Mouse (Mus musculus): ENCODE measurements at regions not wholly inside any gene's neighbourhood (a gene's known extent, or its start where the extent isn't known, plus 50 kb on each side); places are given as distances from the start of the nearest gene placed in this dataset.

DNA sequence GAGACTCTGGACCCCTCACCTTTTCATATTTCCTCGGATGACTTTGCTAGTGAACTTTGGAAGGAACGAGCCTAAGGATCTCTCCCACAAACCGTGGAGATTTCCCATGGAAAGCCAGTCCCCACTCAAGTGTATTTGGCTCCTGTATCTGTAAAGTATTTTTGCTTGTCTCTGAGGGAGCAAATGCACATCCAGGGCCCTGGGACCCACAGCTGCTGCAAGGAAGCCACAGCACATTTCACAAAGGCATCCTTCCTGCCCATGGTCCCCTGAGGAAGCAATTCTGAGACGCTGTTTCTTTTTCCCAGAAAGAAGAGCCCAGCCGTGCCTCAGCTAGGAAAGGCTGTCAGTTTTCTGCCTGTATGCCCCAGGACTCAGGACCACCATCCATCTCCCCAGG is 71.7 kb upstream of the S1pr3 start:
- no peak for DNase-seq (ENCODE audit: low read depth, low spot score)

DNA sequence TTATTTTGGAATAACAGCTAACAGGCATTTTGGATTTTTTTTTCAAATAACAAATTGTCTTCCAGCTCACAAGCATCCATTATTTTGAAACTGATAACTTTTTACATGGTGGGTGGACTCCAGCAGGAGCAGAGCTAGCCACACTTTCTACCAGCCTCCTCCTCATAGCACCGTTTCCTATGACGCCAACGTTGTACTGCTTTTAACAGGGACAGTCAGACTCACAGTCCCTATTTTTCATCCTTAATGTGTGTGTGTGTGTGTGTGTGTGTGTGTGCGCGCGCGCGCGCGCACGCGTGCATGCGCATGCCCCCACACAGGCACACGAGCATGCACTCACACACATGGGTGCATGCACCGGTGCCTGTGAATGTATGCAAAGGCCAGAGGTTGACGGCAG is 70.5 kb upstream of the S1pr3 start:
- DNase-seq (ENCODE audit: low read depth, low spot score): no peak

- no peak for DNase-seq (ENCODE audit: low read depth, low spot score)
Measured at GRCm38 (mm10) chr13:51345321-51345720, 63.1 kb upstream of the S1pr3 start.

- DNase-seq (ENCODE audit: low read depth, low spot score): no peak
Measured at GRCm38 (mm10) chr13:51345839-51346550, 62.4 kb upstream of the S1pr3 start.

- no peak for DNase-seq (ENCODE audit: low read depth, low spot score)
Measured at GRCm38 (mm10) chr13:51348707-51349106, 59.7 kb upstream of the S1pr3 start.

GRCm38 (mm10) chr13:51349818-51350551 is 58.5 kb upstream of the S1pr3 start:
- DNase-seq (ENCODE audit: low read depth, low spot score): no peak

DNA sequence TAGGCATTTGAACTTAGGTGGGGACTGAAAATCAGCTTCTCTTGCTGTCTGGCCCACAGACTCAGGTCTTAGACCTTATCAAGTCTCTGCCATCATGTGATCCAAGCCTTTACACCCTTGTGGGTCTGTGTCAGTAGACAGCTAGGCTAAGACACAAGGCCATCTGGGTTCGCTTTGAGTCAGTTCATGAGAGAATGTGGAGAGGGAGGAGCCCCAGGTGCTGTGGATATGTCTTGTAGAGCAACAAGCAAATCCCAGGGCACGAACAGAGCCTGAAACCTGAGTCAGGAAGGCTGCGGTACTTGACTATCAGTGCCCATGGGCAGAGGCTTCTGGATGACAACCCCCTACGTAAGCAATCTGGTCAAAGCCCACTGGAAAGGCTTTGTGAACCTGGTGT is 55.6 kb upstream of the S1pr3 start:
- DNase-seq (ENCODE audit: low read depth, low spot score): no peak

DNA sequence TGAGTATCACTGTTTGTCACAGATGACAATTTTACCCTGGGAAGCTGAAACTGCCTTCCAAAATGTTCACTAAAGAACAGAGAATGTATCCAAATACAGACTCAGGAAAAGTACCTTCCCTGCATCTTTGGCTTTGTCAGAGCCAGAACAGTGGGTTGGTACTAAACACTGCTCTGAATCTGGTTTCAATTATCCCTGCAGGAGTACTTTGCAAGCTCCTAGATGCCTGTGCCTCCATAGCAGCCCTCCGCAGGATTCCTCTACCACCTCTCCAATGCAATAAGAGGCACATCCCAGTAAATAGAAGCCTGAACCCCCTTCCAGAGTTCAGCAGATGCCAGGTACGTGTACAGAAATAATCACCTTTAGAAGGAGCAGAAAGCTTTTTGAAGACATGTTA is 52.9 kb upstream of the S1pr3 start:
- no peak for DNase-seq (ENCODE audit: low read depth, low spot score)

Measured in embryo, embryonic 11.5 days (tissue).